Mouse (Mus musculus) forebrain, embryonic 11.5 days (tissue): ENCODE results near the gene Cd55. TPM values are rescaled to one million over a fixed set of nuclear protein-coding genes. Genes with fewer than 3 reads are reported as not detected.

Experiments
- ATAC-seq: fragments of 200-750 bp; cut with Nextera tagmentation; replicated peaks from 2 replicates; pipeline ENCODE4 v1.8.0; 2017; ENCODE audit warnings: moderate TSS enrichment; ENCODE audit not compliant: low FRiP score
- DNase-seq: peaks from one replicate; pipeline ENCODE4 v3.0.0-alpha.2; 2017; ENCODE audit warnings: low spot score
- H3K27ac ChIP-seq: fragments of 300-500 bp; sonication (generic); 2 replicates; pipeline ENCODE4 v1.5.1; 2014; ENCODE audit warnings: low read depth, low read length
- H3K27me3 ChIP-seq: fragments of 300-500 bp; sonication (generic); 2 replicates; pipeline ENCODE4 v1.6.1; 2014; ENCODE audit warnings: mild to moderate bottlenecking, low read length, mixed read lengths; ENCODE audit not compliant: control insufficient read depth, insufficient read depth
- H3K36me3 ChIP-seq: fragments of 300-500 bp; sonication (generic); 2 replicates; pipeline ENCODE4 v1.6.1; 2014; ENCODE audit warnings: mild to moderate bottlenecking, low read length, moderate library complexity, mixed read lengths; ENCODE audit not compliant: control insufficient read depth, insufficient read depth
- H3K4me1 ChIP-seq: fragments of 300-500 bp; sonication (generic); replicated peaks from 2 replicates; pipeline ENCODE4 v1.6.1; 2014; ENCODE audit warnings: low read length, mixed read lengths; ENCODE audit not compliant: control insufficient read depth, insufficient read depth
- H3K4me2 ChIP-seq: fragments of 300-500 bp; sonication (generic); 2 replicates; pipeline ENCODE4 v1.6.1; 2014; ENCODE audit warnings: low read depth, mild to moderate bottlenecking, low read length, moderate library complexity, mixed read lengths; ENCODE audit not compliant: severe bottlenecking
- H3K4me3 ChIP-seq: fragments of 300-500 bp; sonication (generic); 2 replicates; pipeline ENCODE4 v1.5.1; 2014; ENCODE audit warnings: low read depth, low read length
- H3K9ac ChIP-seq: fragments of 300-500 bp; sonication (generic); 2 replicates; pipeline ENCODE4 v1.6.1; 2014; ENCODE audit warnings: low read length
- H3K9me3 ChIP-seq: fragments of 300-500 bp; sonication (generic); 2 replicates; pipeline ENCODE4 v1.6.1; 2016; ENCODE audit warnings: low read length, mixed read lengths; ENCODE audit not compliant: control insufficient read depth
- WGBS: fragments of 180-500 bp; shearing (Covaris S2); extraction: QIAGEN DNeasy Blood & Tissue Kit; methylation state at CpG from one replicate; pipeline ENCODE4 v1.1.7; 2014; 5-methylcytosine and 5-hydroxymethylcytosine counted together
- polyA plus RNA-seq: library from polyadenylated mRNA; unstranded; fragments of >200 nt; fragmentation: Nextera tagmentation; extraction: Ambion mirVana; gene quantifications from 2 replicates; pipeline ENCODE4 v1.2.1, GENCODE M21; 2014

The Cd55 gene
- polyA plus RNA-seq, 1 experiment from 2014 or later = 1.8 TPM

GRCm38 (mm10) chr1:130485828-130486620, 23.5 kb upstream of the Cd55 start:
- no peak for ATAC-seq
- Histone ChIP-seq H3K36me3 (no peaks in the 10 kb centered on the region), H3K4me1 (no peaks in the 10 kb centered on the region), H3K27me3 (no peaks in the 10 kb centered on the region), H3K4me3 (no peak overlapping the region), H3K9ac (no peak overlapping the region), H3K9me3 (no peaks in the 10 kb centered on the region), H3K27ac (no peak overlapping the region), H3K4me2 (no peak overlapping the region)
- no peak for DNase-seq
- WGBS = 89% methylated on average over 10 of the region's 10 CpGs

- no peak for ATAC-seq
- no peaks in the 10 kb centered on the region for H3K4me1 ChIP-seq
- 80% methylated on average over 2 of the region's 2 CpGs for WGBS
- H3K9me3 ChIP-seq = no peaks in the 10 kb centered on the region
- H3K36me3 ChIP-seq = no peaks in the 10 kb centered on the region
- H3K4me3 ChIP-seq = no peak overlapping the region
- no peak overlapping the region for H3K9ac ChIP-seq
- H3K27ac ChIP-seq = no peak overlapping the region
- no peak for DNase-seq
- no peak overlapping the region for H3K4me2 ChIP-seq
- H3K27me3 ChIP-seq = no peaks in the 10 kb centered on the region
These were observed 22.8 kb upstream of the Cd55 start for GRCm38 (mm10) chr1:130485376-130485775.

GRCm38 (mm10) chr1:130474936-130475335, 12.4 kb upstream of the Cd55 start:
- Histone ChIP-seq H3K9ac (no peak overlapping the region), H3K27me3 (no peaks in the 10 kb centered on the region), H3K4me1 (no peaks in the 10 kb centered on the region), H3K27ac (no peak overlapping the region), H3K4me3 (no peak overlapping the region), H3K9me3 (no peaks in the 10 kb centered on the region), H3K4me2 (no peak overlapping the region), H3K36me3 (no peaks in the 10 kb centered on the region)
- WGBS = 85% methylated on average over 6 of the region's 6 CpGs
- no peak for DNase-seq
- ATAC-seq = no peak

- no peak overlapping the region for H3K9ac ChIP-seq
- ATAC-seq (no peak), DNase-seq (no peak)
- no peak overlapping the region for H3K4me2 ChIP-seq
- no peaks in the 10 kb centered on the region for H3K4me1 ChIP-seq
- no peak overlapping the region for H3K27ac ChIP-seq
- WGBS = 31% methylated on average over 1 of the region's 1 CpGs
- no peaks in the 10 kb centered on the region for H3K27me3 ChIP-seq
- H3K9me3 ChIP-seq = no peaks in the 10 kb centered on the region
- H3K36me3 ChIP-seq = no peaks in the 10 kb centered on the region
- no peak overlapping the region for H3K4me3 ChIP-seq
These were observed 11.7 kb upstream of the Cd55 start for GRCm38 (mm10) chr1:130474226-130474625.

GRCm38 (mm10) chr1:130470074-130470473, 7.5 kb upstream of the Cd55 start:
- Histone ChIP-seq H3K9me3 (no peaks in the 10 kb centered on the region), H3K4me1 (no peaks in the 10 kb centered on the region), H3K4me3 (no peak overlapping the region), H3K9ac (no peak overlapping the region), H3K36me3 (no peaks in the 10 kb centered on the region), H3K27me3 (no peaks in the 10 kb centered on the region), H3K27ac (no peak overlapping the region), H3K4me2 (no peak overlapping the region)
- ATAC-seq (no peak), DNase-seq (no peak)
- 87% methylated on average over 4 of the region's 4 CpGs for WGBS

GRCm38 (mm10) chr1:130467453-130467852, 4.9 kb upstream of the Cd55 start:
- ATAC-seq (no peak), DNase-seq (no peak)
- Histone ChIP-seq H3K4me2 (no peak overlapping the region), H3K4me1 (no peaks in the 10 kb centered on the region), H3K9me3 (no peaks in the 10 kb centered on the region), H3K4me3 (no peak overlapping the region), H3K36me3 (no peaks in the 10 kb centered on the region), H3K27ac (no peak overlapping the region), H3K27me3 (no peaks in the 10 kb centered on the region), H3K9ac (no peak overlapping the region)
- 72% methylated on average over 2 of the region's 2 CpGs for WGBS

GRCm38 (mm10) chr1:130464173-130464572, 1.6 kb upstream of the Cd55 start:
- Histone ChIP-seq H3K9ac (no peak overlapping the region), H3K4me2 (no peak overlapping the region), H3K4me1 (no peaks in the 10 kb centered on the region), H3K27ac (no peak overlapping the region), H3K36me3 (no peaks in the 10 kb centered on the region), H3K9me3 (no peaks in the 10 kb centered on the region), H3K4me3 (no peak overlapping the region), H3K27me3 (no peaks in the 10 kb centered on the region)
- DNase-seq = no peak
- no peak for ATAC-seq

- H3K9ac ChIP-seq = peak overlapping the region; percentile 59; the same call in 1 of the 2 replicates
- DNase-seq (no peak), ATAC-seq (no peak)
- peak overlapping the region; percentile 73 for H3K4me2 ChIP-seq
- no peaks in the 10 kb centered on the region for H3K4me1 ChIP-seq
- no peaks in the 10 kb centered on the region for H3K27me3 ChIP-seq
- H3K36me3 ChIP-seq = no peaks in the 10 kb centered on the region
- H3K27ac ChIP-seq = no peak overlapping the region
- H3K9me3 ChIP-seq = no peaks in the 10 kb centered on the region
- WGBS = 14% methylated on average over 4 of the region's 4 CpGs
- peak overlapping the region; percentile 54 for H3K4me3 ChIP-seq
These were observed 323 bp upstream of the Cd55 start for GRCm38 (mm10) chr1:130462867-130463266.

GRCm38 (mm10) chr1:130455111-130455510, 7.4 kb downstream of the Cd55 start:
- H3K27ac ChIP-seq = no peak overlapping the region
- no peaks in the 10 kb centered on the region for H3K9me3 ChIP-seq
- DNase-seq (no peak), ATAC-seq (no peak)
- no peak overlapping the region for H3K4me2 ChIP-seq
- H3K4me1 ChIP-seq = no peaks in the 10 kb centered on the region
- no peak overlapping the region for H3K4me3 ChIP-seq
- no peak overlapping the region for H3K9ac ChIP-seq
- H3K36me3 ChIP-seq = no peaks in the 10 kb centered on the region
- 89% methylated on average over 2 of the region's 2 CpGs for WGBS
- no peaks in the 10 kb centered on the region for H3K27me3 ChIP-seq
